Mouse (Mus musculus) cerebellum, adult (tissue): ENCODE results near the gene Mindy4b-ps.

Source experiments
- ATAC-seq: cut with Nextera tagmentation; 2 replicates; pipeline ENCODE4 v1.9.2; 2017; ENCODE audit warnings: mild to moderate bottlenecking, moderate library complexity, mixed read lengths; ENCODE audit not compliant: insufficient number of reproducible peaks, low FRiP score, low TSS enrichment

The Mindy4b-ps gene

GRCm38 (mm10) chr3:58786470-58786869 lies 35.6 kb downstream of the Mindy4b-ps start:
- ATAC-seq: no peak

- peak; percentile 76 for ATAC-seq
Observed at GRCm38 (mm10) chr3:58785863-58786262, 36.2 kb downstream of the Mindy4b-ps start.

GRCm38 (mm10) chr3:58784219-58785092 lies 37.7 kb downstream of the Mindy4b-ps start:
- no peak for ATAC-seq

GRCm38 (mm10) chr3:58783602-58784218 lies 38.4 kb downstream of the Mindy4b-ps start:
- ATAC-seq: no peak

- no peak for ATAC-seq
Observed at GRCm38 (mm10) chr3:58756429-58756828, 65.7 kb downstream of the Mindy4b-ps start.

GRCm38 (mm10) chr3:58755769-58756168 lies 66.3 kb downstream of the Mindy4b-ps start:
- no peak for ATAC-seq

GRCm38 (mm10) chr3:58754361-58754760 lies 67.8 kb downstream of the Mindy4b-ps start:
- no peak for ATAC-seq

- ATAC-seq: peak; percentile 88
Observed at GRCm38 (mm10) chr3:58751818-58752620, 70.1 kb downstream of the Mindy4b-ps start.

- no peak for ATAC-seq
Observed at GRCm38 (mm10) chr3:58748724-58749123, 73.4 kb downstream of the Mindy4b-ps start.

- no peak for ATAC-seq
Observed at GRCm38 (mm10) chr3:58747924-58748323, 74.2 kb downstream of the Mindy4b-ps start.

- no peak for ATAC-seq
Observed at GRCm38 (mm10) chr3:58739536-58739935, 82.6 kb downstream of the Mindy4b-ps start.
